Mouse (Mus musculus) left cerebral cortex, adult 11 months (tissue): ENCODE data around the gene Prr15l.

ENCODE experiments used
- DNase-seq: peaks from one replicate; pipeline ENCODE4 v3.0.0; 2022; ENCODE audit warnings: low spot score

Prr15l gene

DNA sequence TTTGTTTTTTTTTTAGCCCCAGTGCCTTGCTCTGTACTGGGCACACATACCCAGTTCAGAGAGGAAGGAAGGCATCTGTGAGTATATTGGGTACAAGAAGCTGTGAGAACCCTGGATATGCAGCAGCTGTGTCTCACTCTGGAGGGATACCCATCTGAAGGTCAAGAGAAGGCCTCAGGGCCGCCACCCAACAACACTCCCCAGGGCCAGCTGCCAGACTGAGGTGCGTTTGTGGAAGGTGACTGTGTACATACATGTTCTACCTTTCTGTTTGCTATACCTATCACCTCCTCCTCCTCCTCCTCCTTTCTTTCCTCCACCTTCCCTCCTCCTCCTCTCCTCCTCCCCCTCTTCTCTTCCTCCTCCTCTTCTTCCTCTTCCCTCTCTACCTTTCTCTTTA lies at the start of gene Prr15l:
Gene Prr15l (plus strand): TSS at position 17 of the 400 bp plus-strand sequence.
- DNase-seq = no peak

- no peak for DNase-seq
These were observed 49.2 kb upstream of the Prr15l start for GRCm38 (mm10) chr11:96878715-96879114.

- DNase-seq = no peak
These were observed 48.5 kb upstream of the Prr15l start for GRCm38 (mm10) chr11:96879359-96879758.

GRCm38 (mm10) chr11:96880296-96880695 lies 47.6 kb upstream of the Prr15l start:
- DNase-seq = no peak

DNA sequence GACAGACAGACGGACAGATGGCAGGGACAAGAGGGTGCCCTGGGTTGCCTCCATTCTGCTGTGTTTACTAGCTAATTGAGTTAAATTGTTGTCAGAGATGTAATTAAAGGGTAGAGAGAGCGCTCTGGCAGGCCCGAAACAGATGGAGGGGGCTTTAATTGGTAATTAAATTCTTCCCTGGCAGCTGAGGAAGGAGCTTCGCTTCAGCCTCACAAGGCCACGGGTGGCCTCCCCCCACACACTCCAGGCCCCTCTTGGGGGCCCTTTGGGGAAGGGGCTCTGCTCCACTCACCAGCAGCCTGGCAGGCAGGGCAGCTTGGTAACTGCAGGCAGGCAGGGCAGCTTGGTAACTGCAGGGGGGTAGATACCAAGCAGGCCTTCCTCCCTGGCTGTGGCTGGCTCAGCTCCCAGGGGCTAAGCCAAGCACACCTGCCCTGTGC lies 42.0 kb upstream of the Prr15l start:
- DNase-seq = no peak

DNA sequence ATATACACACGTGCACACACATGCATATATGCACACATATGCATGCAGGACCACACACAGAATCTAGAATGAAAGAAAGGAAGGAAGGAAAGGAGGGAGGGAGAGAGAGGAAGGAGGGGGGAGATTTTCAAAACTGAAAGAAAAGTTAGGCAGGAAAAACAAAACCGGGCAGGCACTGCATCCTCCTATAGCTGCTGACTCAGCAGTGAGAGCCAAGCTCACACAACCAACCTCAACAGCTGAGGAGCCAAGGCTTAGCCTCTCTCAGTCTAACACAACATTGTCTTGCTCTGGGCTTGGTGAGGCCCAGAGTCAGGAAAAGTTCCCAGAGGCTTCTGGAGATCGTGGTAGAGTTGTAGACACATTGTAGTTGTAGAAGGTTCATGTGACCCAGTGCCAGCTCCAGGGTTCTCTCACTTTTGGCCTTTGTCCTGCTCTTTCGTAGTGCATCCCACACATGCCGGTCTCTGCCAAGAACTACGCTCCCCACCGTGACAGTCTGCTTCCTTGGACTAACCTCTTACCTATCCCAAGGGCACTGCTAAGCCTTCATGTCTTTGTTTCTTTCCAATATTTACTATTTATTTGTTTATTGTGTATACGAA lies 40.9 kb upstream of the Prr15l start:
- DNase-seq = no peak

DNA sequence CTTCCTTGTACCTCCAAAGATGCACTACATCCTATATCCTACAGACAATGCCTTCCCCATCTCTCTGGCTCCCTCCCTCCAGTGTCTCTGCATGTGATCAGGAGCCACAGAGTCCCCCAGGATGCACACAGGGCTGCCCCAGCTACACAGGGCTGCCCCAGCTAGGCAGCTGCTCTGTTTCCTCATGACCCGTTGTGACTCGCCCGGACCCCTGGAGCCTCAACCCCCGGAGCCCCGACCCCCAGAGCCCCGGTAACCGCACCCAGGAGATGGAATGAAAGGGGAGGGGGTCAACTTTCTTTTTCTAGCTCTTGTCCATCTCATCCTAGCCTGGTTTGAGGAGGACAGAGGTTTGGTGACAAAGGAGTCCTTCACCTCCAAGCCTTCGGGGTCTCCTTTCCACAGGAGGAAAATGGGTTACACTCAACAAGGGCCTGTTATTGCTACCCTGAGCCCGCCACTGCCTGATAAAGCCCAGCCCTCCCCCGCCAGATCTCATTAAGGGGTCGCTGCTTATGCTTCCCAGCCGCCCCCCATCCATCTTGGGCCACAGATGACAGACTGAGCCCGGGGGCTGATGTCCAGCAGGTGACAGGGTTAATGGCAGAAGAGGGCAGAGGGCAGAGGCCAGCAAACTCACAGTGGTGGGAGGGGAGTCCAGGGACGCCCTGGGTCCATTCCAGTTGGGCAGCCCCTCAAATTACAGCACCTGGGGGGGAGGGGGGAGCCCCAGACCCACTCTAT lies 35.9 kb upstream of the Prr15l start:
- no peak for DNase-seq

DNA sequence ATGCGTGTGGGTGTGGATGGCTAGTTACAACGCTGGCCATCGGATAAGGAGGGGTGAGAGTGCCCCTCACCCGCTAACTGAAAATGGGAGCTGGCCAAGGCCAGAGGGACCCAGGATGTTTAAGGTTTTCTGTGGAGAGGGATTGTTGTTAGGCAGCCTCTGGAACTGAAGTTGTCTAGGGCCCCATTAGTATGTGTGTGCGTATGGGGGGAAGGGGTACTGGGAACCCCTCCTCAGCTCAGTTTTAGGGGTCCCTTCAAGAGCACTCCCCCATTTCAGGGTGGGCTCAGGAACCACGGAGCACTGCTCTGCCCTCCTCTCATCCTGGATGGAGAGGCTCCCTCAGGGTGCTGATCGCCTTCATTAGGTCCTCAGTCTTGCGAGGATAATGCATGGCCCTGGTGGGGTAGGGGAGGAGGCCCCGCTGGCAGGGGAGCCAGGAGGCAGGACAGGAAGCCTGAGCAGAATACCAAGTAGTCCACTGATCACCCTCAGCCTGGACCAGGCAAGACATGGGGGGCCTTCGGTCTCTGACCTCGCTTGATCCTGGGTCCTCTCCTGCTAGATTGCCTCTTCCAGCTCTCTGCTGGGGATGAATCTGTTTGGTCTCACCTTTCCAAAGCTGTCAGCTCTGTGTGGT lies 34.6 kb upstream of the Prr15l start:
- no peak for DNase-seq

DNA sequence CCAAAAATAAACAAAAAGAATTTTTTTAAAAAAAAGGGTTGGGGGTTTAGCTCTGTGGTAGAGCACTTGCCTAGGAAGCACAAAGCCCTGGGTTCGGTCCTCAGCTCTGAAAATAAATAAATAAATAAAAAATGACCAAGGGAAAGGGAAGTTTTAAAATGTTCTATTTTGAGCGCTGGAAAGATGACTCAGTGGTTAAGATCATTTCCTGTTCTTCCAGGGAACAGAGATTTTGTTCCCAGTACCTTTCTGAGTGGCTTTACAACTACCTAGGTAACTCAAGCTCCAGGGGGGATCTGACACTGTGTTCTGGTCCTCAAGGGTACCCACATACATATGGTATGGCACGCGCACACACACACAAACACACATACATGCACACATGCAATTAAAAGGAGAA lies 32.0 kb upstream of the Prr15l start:
- DNase-seq = no peak

DNA sequence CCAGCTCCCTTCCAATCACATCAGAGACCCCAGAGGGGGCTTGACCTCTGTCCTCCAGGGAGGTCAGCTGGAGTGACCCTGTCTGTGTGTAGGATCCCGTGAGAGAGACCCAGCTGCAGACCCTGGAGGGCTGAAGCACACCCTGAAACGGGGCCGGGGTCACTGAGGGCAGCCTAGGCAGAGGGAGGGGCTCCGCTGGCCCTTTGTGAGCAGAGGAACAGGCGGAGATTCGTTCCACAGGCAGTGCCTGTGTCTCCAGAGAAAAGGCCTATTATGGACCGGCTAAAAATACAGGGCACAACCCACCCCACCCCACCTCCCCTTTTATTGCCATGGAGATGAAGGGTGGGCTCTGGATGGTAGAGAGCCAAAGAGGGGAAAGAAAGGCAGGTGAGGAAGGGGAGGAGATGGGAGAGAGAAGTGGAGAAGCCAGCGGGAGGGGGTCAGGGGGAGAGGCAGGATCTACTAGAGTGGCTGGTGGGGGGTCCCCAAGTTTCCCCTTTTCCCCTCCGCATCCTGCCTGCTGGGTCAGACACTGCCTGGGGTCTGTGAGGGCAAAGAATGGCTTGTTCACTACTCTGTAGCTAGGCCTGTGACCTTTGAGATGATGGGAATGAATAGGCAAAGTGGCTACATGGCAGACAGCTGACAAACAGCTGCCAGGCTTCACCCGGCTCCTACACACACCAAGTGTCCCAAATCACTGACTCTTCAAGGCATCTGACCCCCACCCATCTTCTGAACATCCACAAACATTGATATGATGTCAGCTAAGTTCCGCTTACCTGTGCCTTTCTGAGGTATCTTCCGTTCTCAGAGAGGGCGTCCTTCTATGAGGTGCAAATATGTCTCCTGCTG lies 28.2 kb upstream of the Prr15l start:
- DNase-seq = no peak

- DNase-seq = no peak
These were observed 26.6 kb upstream of the Prr15l start for GRCm38 (mm10) chr11:96901332-96901731.

GRCm38 (mm10) chr11:96902639-96903635 lies 25.0 kb upstream of the Prr15l start:
- no peak for DNase-seq

GRCm38 (mm10) chr11:96906431-96907161 lies 21.3 kb upstream of the Prr15l start:
- no peak for DNase-seq

- no peak for DNase-seq
These were observed 19.3 kb upstream of the Prr15l start for GRCm38 (mm10) chr11:96908594-96908993.

- peak; percentile 67 for DNase-seq
These were observed 17.9 kb upstream of the Prr15l start for GRCm38 (mm10) chr11:96910003-96910402.

GRCm38 (mm10) chr11:96912682-96913081 lies 15.2 kb upstream of the Prr15l start:
- DNase-seq = no peak

- peak; percentile 98 for DNase-seq
These were observed 11.6 kb upstream of the Prr15l start, which contains the start of gene Cdk5rap3 for GRCm38 (mm10) chr11:96916044-96916884. TSS of gene Cdk5rap3 (minus strand) at chr11:96916496.

- DNase-seq = no peak
These were observed 11.0 kb upstream of the Prr15l start for GRCm38 (mm10) chr11:96916885-96917396.

DNA sequence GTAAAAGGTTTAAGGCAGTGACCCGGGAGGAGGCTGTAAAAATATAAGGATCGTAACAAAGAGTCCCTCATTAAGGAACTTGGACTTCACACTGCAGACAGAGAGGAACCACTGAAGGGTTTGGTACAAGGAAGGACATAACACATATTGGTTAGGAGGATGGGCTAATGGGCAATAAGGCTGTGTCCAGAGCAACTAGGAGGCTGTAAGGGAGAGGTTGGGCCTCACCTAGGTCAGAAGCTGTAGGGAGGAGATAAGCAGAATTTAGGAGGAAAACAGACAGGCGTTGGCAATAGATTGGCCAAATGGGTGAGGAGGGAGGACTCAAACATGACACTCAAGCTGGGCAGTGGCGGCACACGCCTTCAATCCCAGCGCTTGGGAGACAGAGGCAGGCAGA lies 10.5 kb upstream of the Prr15l start:
- no peak for DNase-seq
